Mouse (Mus musculus): ENCODE measurements around the gene Gm15517. TPM values are rescaled to one million over a fixed set of nuclear protein-coding genes. Genes with fewer than 3 reads are reported as not detected.
"Not testable (repeated sequence)": the region's sequence is repeated elsewhere in the genome, so short reads cannot be mapped to it uniquely, and the experiment has no call there.

The Gm15517 gene
- polyA plus RNA-seq, 1 experiment from 2014 or later: not detected

GRCm38 (mm10) chr7:44247971-44248370 lies 13.3 kb upstream of the Gm15517 start:
- Histone ChIP-seq H3K36me3 (peaks cover 32% of the 10 kb centered on the region), H3K4me2 (peak overlapping the region; percentile 65), H3K4me1 (peaks cover 13% of the 10 kb centered on the region), H3K9me3 (no peaks in the 10 kb centered on the region), H3K4me3 (replicated peaks) (peak overlapping the region; percentile 79), H3K27ac (no peak overlapping the region), H3K9ac (0 out of 2 replicates have a peak overlapping the region, but pooled peaks have one; percentile 1), H3K27me3 (replicated peaks) (no peaks in the 10 kb centered on the region)
- WGBS: 80% methylated on average over 2 of the region's 2 CpGs
- ATAC-seq (ENCODE audit: insufficient read depth, low FRiP score, low read depth): no peak

GRCm38 (mm10) chr7:44249248-44249647 lies 12.0 kb upstream of the Gm15517 start:
- Histone ChIP-seq H3K27me3 (replicated peaks) (no peaks in the 10 kb centered on the region), H3K4me2 (no peak overlapping the region), H3K4me3 (replicated peaks) (no peak overlapping the region), H3K9me3 (no peaks in the 10 kb centered on the region), H3K4me1 (peaks cover 16% of the 10 kb centered on the region), H3K36me3 (peaks cover 37% of the 10 kb centered on the region), H3K27ac (no peak overlapping the region), H3K9ac (no peak overlapping the region)
- WGBS: 91% methylated on average over 4 of the region's 4 CpGs
- ATAC-seq (ENCODE audit: insufficient read depth, low FRiP score, low read depth): no peak

GRCm38 (mm10) chr7:44250732-44251275 lies 10.4 kb upstream of the Gm15517 start:
- H3K4me3 ChIP-seq (replicated peaks); H3K27ac ChIP-seq; ATAC-seq (ENCODE audit: insufficient read depth, low FRiP score, low read depth); H3K9me3 ChIP-seq; H3K27me3 ChIP-seq (replicated peaks); H3K4me2 ChIP-seq; H3K9ac ChIP-seq: not testable (repeated sequence)
- H3K36me3 ChIP-seq: peaks cover 37% of the 10 kb centered on the region
- H3K4me1 ChIP-seq: peaks cover 16% of the 10 kb centered on the region
- whole genome bisulfite sequencing: 90% methylated on average over 17 of the region's 17 CpGs

GRCm38 (mm10) chr7:44253023-44253616 lies 8.1 kb upstream of the Gm15517 start:
- Histone ChIP-seq H3K4me1 (peaks cover 10% of the 10 kb centered on the region), H3K9me3 (no peaks in the 10 kb centered on the region), H3K36me3 (peaks cover 37% of the 10 kb centered on the region), H3K27me3 (replicated peaks) (no peaks in the 10 kb centered on the region), H3K9ac (no peak overlapping the region), H3K4me3 (replicated peaks) (no peak overlapping the region), H3K27ac (no peak overlapping the region), H3K4me2 (no peak overlapping the region)
- WGBS: 66% methylated on average over 15 of the region's 15 CpGs
- no peak for ATAC-seq (ENCODE audit: insufficient read depth, low FRiP score, low read depth)

GRCm38 (mm10) chr7:44254930-44255329 lies 6.3 kb upstream of the Gm15517 start:
- Histone ChIP-seq H3K4me3 (replicated peaks) (no peak overlapping the region), H3K4me1 (0 out of 2 replicates have a peak, but pooled peaks cover 3% of the 10 kb centered on the region), H3K27ac (no peak overlapping the region), H3K4me2 (no peak overlapping the region), H3K36me3 (peaks cover 25% of the 10 kb centered on the region), H3K9me3 (no peaks in the 10 kb centered on the region), H3K9ac (no peak overlapping the region), H3K27me3 (replicated peaks) (no peaks in the 10 kb centered on the region)
- WGBS: 68% methylated on average over 6 of the region's 6 CpGs
- no peak for ATAC-seq (ENCODE audit: insufficient read depth, low FRiP score, low read depth)

GRCm38 (mm10) chr7:44257278-44257677 lies 4.0 kb upstream of the Gm15517 start, which contains the start of gene Acp4:
Acp4 (minus strand) TSS chr7:44257378.
- no peak within 1 kb of the TSS for H3K4me3 ChIP-seq (replicated peaks)
- H3K27ac ChIP-seq: no peak within 1 kb of the TSS
- WGBS: 64% methylated on average over 4 of the region's 4 CpGs
- ATAC-seq (ENCODE audit: insufficient read depth, low FRiP score, low read depth): no peak
- no peak within 1 kb of the TSS for H3K4me2 ChIP-seq
- H3K27me3 ChIP-seq (replicated peaks): no peaks in the 10 kb centered on the region
- no peaks in the 10 kb centered on the region for H3K9me3 ChIP-seq
- no peak within 1 kb of the TSS for H3K9ac ChIP-seq
- 0 out of 2 replicates have a peak, but pooled peaks cover 3% of the 10 kb centered on the region for H3K4me1 ChIP-seq
- peaks cover 12% of the 10 kb centered on the region; the same call in 1 of the 2 replicates for H3K36me3 ChIP-seq

GRCm38 (mm10) chr7:44260410-44260809 lies 837 bp upstream of the Gm15517 start:
- Histone ChIP-seq H3K9me3 (no peaks in the 10 kb centered on the region), H3K36me3 (no peaks in the 10 kb centered on the region), H3K27me3 (replicated peaks) (peaks cover 6% of the 10 kb centered on the region; the same call in 1 of the 2 replicates), H3K27ac (no peak overlapping the region), H3K4me2 (no peak overlapping the region), H3K4me3 (replicated peaks) (no peak overlapping the region), H3K4me1 (peaks cover 6% of the 10 kb centered on the region), H3K9ac (no peak overlapping the region)
- no peak for ATAC-seq (ENCODE audit: insufficient read depth, low FRiP score, low read depth)
- WGBS: 64% methylated on average over 6 of the region's 6 CpGs

GRCm38 (mm10) chr7:44262791-44263643 lies 1.8 kb downstream of the Gm15517 start:
- peak; percentile 81 for ATAC-seq (ENCODE audit: insufficient read depth, low FRiP score, low read depth)
- peak overlapping the region; percentile 11; the same call in 1 of the 2 replicates for H3K4me3 ChIP-seq (replicated peaks)
- no peak overlapping the region for H3K27ac ChIP-seq
- no peaks in the 10 kb centered on the region for H3K36me3 ChIP-seq
- peak overlapping the region; percentile 47 for H3K4me2 ChIP-seq
- H3K4me1 ChIP-seq: peaks cover 6% of the 10 kb centered on the region
- H3K27me3 ChIP-seq (replicated peaks): peaks cover 6% of the 10 kb centered on the region; the same call in 1 of the 2 replicates
- no peak overlapping the region for H3K9ac ChIP-seq
- no peaks in the 10 kb centered on the region for H3K9me3 ChIP-seq
- WGBS: 3% methylated on average over 34 of the region's 34 CpGs

GRCm38 (mm10) chr7:44268117-44268516 lies 6.9 kb downstream of the Gm15517 start:
- Histone ChIP-seq H3K27ac (no peak overlapping the region), H3K27me3 (replicated peaks) (peaks cover 5% of the 10 kb centered on the region; the same call in 1 of the 2 replicates), H3K36me3 (no peaks in the 10 kb centered on the region), H3K9me3 (no peaks in the 10 kb centered on the region), H3K9ac (no peak overlapping the region), H3K4me2 (no peak overlapping the region), H3K4me3 (replicated peaks) (no peak overlapping the region), H3K4me1 (peaks cover 3% of the 10 kb centered on the region)
- no peak for ATAC-seq (ENCODE audit: insufficient read depth, low FRiP score, low read depth)
- WGBS: 70% methylated on average over 11 of the region's 11 CpGs

- 89% methylated on average over 2 of the region's 2 CpGs for WGBS
- no peaks in the 10 kb centered on the region for H3K4me1 ChIP-seq
Observed at GRCm38 (mm10) chr7:44269397-44269796, 8.2 kb downstream of the Gm15517 start.

GRCm38 (mm10) chr7:44271309-44271708 lies 10.1 kb downstream of the Gm15517 start:
- 0 out of 2 replicates have a peak, but pooled peaks cover 8% of the 10 kb centered on the region for H3K27me3 ChIP-seq (replicated peaks)
- no peak overlapping the region for H3K4me2 ChIP-seq
- no peak overlapping the region for H3K9ac ChIP-seq
- H3K9me3 ChIP-seq: no peaks in the 10 kb centered on the region
- H3K27ac ChIP-seq: no peak overlapping the region
- no peak for ATAC-seq (ENCODE audit: insufficient read depth, low FRiP score, low read depth)
- WGBS: 71% methylated on average over 2 of the region's 2 CpGs
- H3K4me1 ChIP-seq: no peaks in the 10 kb centered on the region
- no peaks in the 10 kb centered on the region for H3K36me3 ChIP-seq
- no peak overlapping the region for H3K4me3 ChIP-seq (replicated peaks)

More at GRCm38 (mm10) chr7:44269397-44269796, 8.2 kb downstream of the Gm15517 start:
- H3K27me3 ChIP-seq (replicated peaks): 0 out of 2 replicates have a peak, but pooled peaks cover 7% of the 10 kb centered on the region
- H3K36me3 ChIP-seq: no peaks in the 10 kb centered on the region
- ATAC-seq (ENCODE audit: insufficient read depth, low FRiP score, low read depth): no peak
- no peaks in the 10 kb centered on the region for H3K9me3 ChIP-seq
- no peak overlapping the region for H3K4me3 ChIP-seq (replicated peaks)
- no peak overlapping the region for H3K27ac ChIP-seq
- no peak overlapping the region for H3K9ac ChIP-seq
- H3K4me2 ChIP-seq: no peak overlapping the region

- no peak overlapping the region for H3K9ac ChIP-seq
- no peak for ATAC-seq (ENCODE audit: insufficient read depth, low FRiP score, low read depth)
Observed at GRCm38 (mm10) chr7:44272546-44272945, 11.3 kb downstream of the Gm15517 start.

More at GRCm38 (mm10) chr7:44272546-44272945, 11.3 kb downstream of the Gm15517 start:
- Histone ChIP-seq H3K9me3 (no peaks in the 10 kb centered on the region), H3K4me2 (no peak overlapping the region), H3K27me3 (replicated peaks) (0 out of 2 replicates have a peak, but pooled peaks cover 8% of the 10 kb centered on the region), H3K36me3 (no peaks in the 10 kb centered on the region), H3K4me3 (replicated peaks) (no peak overlapping the region), H3K27ac (no peak overlapping the region), H3K4me1 (no peaks in the 10 kb centered on the region)
- 91% methylated on average over 6 of the region's 7 CpGs for WGBS
